Mouse (Mus musculus): ENCODE measurements at regions not wholly inside any gene's neighbourhood (a gene's known extent, or its start where the extent isn't known, plus 50 kb on each side); places are given as distances from the start of the nearest gene placed in this dataset.

DNA sequence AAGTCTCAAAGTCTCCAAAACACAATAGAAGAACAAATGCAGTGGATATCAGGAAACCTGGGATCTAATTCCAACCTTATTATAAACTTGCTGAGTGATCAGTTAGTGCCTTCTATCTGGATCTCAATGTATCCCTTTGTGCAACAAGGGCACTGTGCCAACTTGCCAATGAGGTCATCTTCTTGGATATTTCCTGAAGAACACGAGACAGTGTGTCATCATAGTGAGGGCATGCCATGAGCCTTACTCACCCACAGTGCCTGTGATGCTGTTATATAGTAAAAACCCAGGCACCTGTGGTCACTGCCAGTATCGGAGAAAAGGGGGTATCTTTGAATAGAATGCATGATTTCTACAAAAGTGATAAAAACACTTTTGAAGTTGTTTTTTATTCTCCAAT is 60.2 kb upstream of the Cd34 start:
- Histone ChIP-seq H3K4me3 (no peak overlapping the region), H3K27me3 (replicated peaks; ENCODE audit: low read depth, poor library complexity, severe bottlenecking) (0 out of 2 replicates have a peak, but pooled peaks cover 4% of the 10 kb centered on the region), H3K27ac (replicated peaks) (no peak overlapping the region), H3K36me3 (replicated peaks) (no peaks in the 10 kb centered on the region), H3K9me3 (no peaks in the 10 kb centered on the region), H3K4me1 (peaks cover 8% of the 10 kb centered on the region)
- WGBS: 79% methylated on average over 2 of the region's 2 CpGs
- DNase-seq (ENCODE audit: low spot score): no peak

DNA sequence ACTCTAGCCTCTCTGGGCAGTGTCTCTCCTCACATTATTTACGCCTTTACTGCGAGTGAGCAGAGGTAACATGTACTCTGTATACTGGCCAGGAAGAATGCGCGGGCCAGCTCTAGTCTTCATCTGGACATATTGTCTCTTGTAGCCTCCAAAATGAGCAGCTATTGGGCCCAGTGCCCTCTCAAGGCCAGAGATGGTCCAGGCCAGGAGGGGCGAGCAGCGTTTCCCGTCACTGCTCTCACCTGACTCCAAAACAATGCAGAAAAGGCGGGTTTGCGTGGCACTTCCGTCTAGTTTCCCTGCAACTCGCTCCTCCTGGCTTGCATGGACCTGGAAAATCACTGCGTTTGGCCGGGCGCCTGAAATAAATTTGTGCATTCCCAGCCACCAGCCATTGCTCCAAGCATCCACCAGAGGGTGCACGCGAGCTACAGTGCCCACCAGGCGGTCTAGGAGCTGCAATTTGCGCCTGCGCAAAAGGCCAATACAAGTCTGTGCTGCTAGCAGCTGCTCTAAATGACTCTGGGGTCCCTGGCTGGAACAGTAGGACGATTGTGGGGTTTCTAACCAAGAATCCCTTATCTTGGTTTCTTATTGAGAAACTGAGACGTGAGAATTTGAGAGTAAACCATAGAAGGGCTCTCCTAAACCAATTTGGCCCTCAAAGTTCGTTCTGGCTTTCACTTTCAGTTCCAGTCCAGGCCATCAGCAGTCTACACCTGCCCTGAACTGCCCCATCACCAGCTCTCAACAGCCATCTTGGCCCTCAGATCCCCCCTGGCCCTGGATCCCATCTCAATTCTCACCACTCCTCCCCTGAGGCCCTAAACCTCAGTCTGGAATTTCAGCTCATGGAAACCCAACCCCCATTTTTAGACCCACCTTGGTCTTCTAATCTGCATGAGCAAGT is 59.0 kb upstream of the Cd34 start:
- peak overlapping the region; percentile 30 for H3K4me3 ChIP-seq
- H3K36me3 ChIP-seq (replicated peaks): no peaks in the 10 kb centered on the region
- H3K9me3 ChIP-seq: no peaks in the 10 kb centered on the region
- 22% methylated on average over 22 of the region's 22 CpGs for WGBS
- 0 out of 2 replicates have a peak, but pooled peaks cover 4% of the 10 kb centered on the region for H3K27me3 ChIP-seq (replicated peaks; ENCODE audit: low read depth, poor library complexity, severe bottlenecking)
- peaks cover 8% of the 10 kb centered on the region for H3K4me1 ChIP-seq
- peak overlapping the region; percentile 65 for H3K27ac ChIP-seq (replicated peaks)
- DNase-seq (ENCODE audit: low spot score): peak; percentile 92

DNA sequence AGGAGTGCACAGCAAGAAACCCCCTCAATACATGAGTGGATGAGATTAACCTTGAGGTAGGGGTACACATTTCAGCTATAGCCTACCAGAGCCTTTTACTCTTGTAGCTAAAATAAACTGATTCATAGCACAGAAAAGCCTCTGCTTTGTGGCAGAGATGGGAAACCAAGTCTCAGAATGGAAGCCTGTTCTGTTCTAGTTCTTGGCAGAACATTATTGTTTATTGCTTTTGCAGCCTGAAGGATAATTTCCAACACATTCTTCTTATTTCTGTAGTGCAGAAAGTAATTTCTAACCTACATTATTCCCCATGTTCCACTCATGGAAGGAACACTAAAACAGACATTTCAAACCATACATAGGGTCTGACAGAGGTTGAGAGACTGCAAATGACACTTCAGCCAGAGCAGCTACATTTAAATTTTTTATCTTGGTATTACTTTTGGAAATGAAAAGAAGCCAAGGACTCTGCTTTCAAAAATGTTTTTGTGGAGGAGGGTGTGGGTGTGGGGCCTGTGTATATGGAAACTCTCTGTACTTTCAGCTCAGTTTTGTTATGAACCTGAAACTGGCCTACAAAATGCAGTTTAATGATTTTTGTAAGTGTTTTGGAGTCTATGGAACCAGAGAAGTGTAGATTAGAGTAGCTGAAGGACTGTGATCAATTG is 56.9 kb upstream of the Cd34 start:
- Histone ChIP-seq H3K27ac (replicated peaks) (no peak overlapping the region), H3K4me3 (no peak overlapping the region), H3K36me3 (replicated peaks) (no peaks in the 10 kb centered on the region), H3K4me1 (peaks cover 8% of the 10 kb centered on the region), H3K27me3 (replicated peaks; ENCODE audit: low read depth, poor library complexity, severe bottlenecking) (0 out of 2 replicates have a peak, but pooled peaks cover 4% of the 10 kb centered on the region), H3K9me3 (no peaks in the 10 kb centered on the region)
- DNase-seq (ENCODE audit: low spot score): no peak

DNA sequence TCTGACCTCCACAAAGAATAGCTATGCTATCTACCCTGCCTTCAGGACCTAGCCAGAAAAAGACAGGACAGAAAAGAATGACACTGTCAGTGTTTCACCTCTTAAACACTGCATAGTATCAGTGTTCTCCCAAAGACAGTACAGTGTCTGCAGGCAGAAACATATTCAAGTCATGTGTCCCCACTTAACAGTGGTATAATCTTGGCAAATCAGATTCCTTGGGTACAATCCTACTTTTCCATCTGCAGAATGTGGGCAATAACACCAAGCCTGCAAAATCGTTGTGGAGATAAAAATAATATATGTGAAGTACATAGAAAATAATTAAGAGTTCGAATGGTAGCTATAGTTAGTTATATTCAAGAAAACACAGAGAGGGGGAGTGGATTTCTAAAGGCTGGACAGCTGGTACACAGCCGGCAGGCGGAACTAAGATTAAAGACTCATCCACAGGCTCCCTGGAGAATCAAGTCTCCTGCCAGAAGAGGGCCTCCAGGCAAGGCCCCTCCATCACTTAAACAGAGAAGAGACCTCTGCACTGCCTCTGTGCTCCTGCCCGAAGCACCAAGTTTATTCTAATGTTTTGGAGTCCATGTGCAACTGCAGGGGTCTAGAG is 53.4 kb upstream of the Cd34 start:
- Histone ChIP-seq H3K27me3 (replicated peaks; ENCODE audit: low read depth, poor library complexity, severe bottlenecking) (no peaks in the 10 kb centered on the region), H3K27ac (replicated peaks) (no peak overlapping the region), H3K9me3 (no peaks in the 10 kb centered on the region), H3K4me1 (no peaks in the 10 kb centered on the region; the same call in 1 of the 2 replicates), H3K36me3 (replicated peaks) (no peaks in the 10 kb centered on the region), H3K4me3 (no peak overlapping the region)
- DNase-seq (ENCODE audit: low spot score): no peak
- 70% methylated on average over 5 of the region's 5 CpGs for WGBS

DNA sequence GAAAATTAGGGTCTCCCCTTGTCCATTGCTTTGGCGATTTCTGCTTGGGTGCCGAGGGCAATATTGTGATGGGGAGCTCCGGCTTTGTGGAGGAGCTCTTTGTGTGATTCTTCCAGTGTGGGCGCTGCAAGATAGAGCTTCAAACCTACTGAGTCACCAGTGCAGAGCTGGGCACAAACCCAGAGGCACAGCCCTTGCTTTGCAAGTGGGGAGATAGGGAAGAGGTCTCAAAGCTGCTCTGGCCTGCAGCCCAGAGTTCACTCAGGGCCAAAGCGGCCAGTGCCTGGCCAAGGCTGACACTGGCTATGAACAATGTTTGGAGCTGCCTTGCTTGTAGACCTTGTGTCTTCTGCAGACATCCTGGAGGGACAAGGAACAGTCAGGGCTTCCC is 52.9 kb upstream of the Cd34 start:
- no peak for DNase-seq (ENCODE audit: low spot score)
- Histone ChIP-seq H3K27me3 (replicated peaks; ENCODE audit: low read depth, poor library complexity, severe bottlenecking) (no peaks in the 10 kb centered on the region), H3K4me1 (no peaks in the 10 kb centered on the region; the same call in 1 of the 2 replicates), H3K9me3 (no peaks in the 10 kb centered on the region), H3K36me3 (replicated peaks) (no peaks in the 10 kb centered on the region), H3K4me3 (no peak overlapping the region), H3K27ac (replicated peaks) (no peak overlapping the region)
- 86% methylated on average over 5 of the region's 5 CpGs for WGBS
